Mouse (Mus musculus): ENCODE results near the gene Fsd1.

DNA sequence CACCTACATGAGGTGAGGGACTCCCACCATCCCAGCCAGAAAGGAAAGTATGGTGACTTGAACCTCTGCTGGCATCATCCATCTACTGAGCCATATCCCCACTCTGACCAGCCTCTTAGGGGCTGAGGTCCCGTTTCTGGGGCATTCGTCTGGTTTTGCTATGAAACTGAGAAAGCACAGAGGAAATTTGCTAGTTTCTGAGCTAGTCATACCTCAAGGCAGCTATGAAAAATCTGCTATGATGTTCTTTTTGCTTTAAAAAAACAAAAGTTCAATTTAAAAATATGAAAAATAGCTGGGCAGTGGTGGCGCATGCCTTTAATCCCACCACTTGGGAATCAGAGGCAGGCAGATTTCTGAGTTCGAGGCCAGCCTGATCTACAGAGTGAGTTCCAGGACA, 37.7 kb upstream of the Fsd1 start:
- TF ChIP-seq CTCF (IDR thresholded peaks at IDR 0.05; ENCODE audit: low read depth): no peak
- TF ChIP-seq EP300 (IDR thresholded peaks at IDR 0.05; ENCODE audit: low read depth): no peak

Measured in liver, postnatal 0 days (tissue).